Mouse (Mus musculus): ENCODE measurements around the gene Pip4k2a. TPM values are rescaled to one million over a fixed set of nuclear protein-coding genes. Genes with fewer than 3 reads are reported as not detected.

Pip4k2a gene
- total and polyA plus RNA-seq, 3 experiments = 6.6 to 52.9 (median 20.8) TPM

GRCm38 (mm10) chr2:18915372-18916041 is 82.4 kb downstream of the Pip4k2a start:
- 0 out of 2 replicates have a peak overlapping the region, but pooled peaks have one; percentile 23 for H3K4me2 ChIP-seq (ENCODE audit: insufficient read depth, low read depth, poor library complexity, severe bottlenecking)
- H3K4me1 ChIP-seq (ENCODE audit: control insufficient read depth in 1 of 2, insufficient read depth in 2 of 2) = peaks cover 13 to 98% of the 10 kb centered on the region in 2 experiments
- H3K4me3 ChIP-seq (replicated peaks in 1 of 3; ENCODE audit: low read depth in 2 of 3, low read length in 2 of 3, poor library complexity in 1 of 3) = no peak overlapping the region
- TF ChIP-seq HCFC1 (IDR thresholded peaks at IDR 0.05; ENCODE audit: low read depth, low read length) (no peak), ZNF384 (IDR thresholded peaks at IDR 0.05; ENCODE audit: low read depth, low read length) (no peak), E2F4 (IDR thresholded peaks at IDR 0.05; ENCODE audit: insufficient replicate concordance, low read depth, low read length) (no peak), PAX5 (IDR thresholded peaks at IDR 0.05; ENCODE audit: low read length) (no peak), CHD2 (IDR thresholded peaks at IDR 0.05; ENCODE audit: low read length) (no peak), JUN (IDR thresholded peaks at IDR 0.05; ENCODE audit: insufficient read depth, low read depth, low read length) (no peak)
- peaks cover 4% of the 10 kb centered on the region for H3K79me2 ChIP-seq (replicated peaks; ENCODE audit: control insufficient read depth, extremely low read depth, insufficient read depth, poor library complexity, severe bottlenecking)
- H3K9ac ChIP-seq (ENCODE audit: insufficient read depth, low read depth) = no peak overlapping the region
- H3K27ac ChIP-seq (ENCODE audit: insufficient read depth, low read depth) = no peak overlapping the region; the same call in 1 of the 2 replicates
- no peaks in the 10 kb centered on the region for H3K9me3 ChIP-seq (replicated peaks; ENCODE audit: low read length)
- H3K27me3 ChIP-seq (replicated peaks) = no peaks in the 10 kb centered on the region
- dilution Hi-C loops (cut with MboI; ENCODE audit: extremely low pct_ligation_motif_present, extremely low pct_unique_long_range_greater_than_20kb, low sequenced_read_pairs) (no loop called here), in situ Hi-C loops (cut with MboI; ENCODE audit: low pct_ligation_motif_present, low pct_unique_long_range_greater_than_20kb, low sequenced_read_pairs) (no loop called here)
- DNase-seq (ENCODE audit: extremely low read depth) = no peak
- no peaks in the 10 kb centered on the region for H3K36me3 ChIP-seq (replicated peaks in 1 of 2; ENCODE audit: control insufficient read depth in 1 of 2, insufficient read depth in 1 of 2, low read length in 1 of 2)

DNA sequence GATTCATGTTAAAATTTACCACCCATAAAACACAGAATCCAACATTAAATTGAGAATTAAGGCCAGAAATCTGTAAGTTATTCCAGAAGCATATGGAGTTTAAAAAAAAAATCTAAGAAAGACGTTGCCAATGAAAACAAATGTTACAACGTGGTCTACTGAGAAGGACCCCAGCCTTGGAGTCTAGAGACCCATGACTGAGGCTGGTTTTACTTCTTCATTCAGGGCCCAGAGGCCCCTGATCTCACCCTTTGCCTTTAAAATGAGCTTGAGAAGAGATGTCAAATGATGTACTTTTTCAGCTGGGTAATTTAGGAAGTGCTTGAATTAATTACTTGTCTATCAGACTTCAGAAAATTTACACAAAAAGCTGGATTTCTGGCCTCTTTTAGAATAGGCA is 83.2 kb downstream of the Pip4k2a start:
- TF ChIP-seq EP300 (IDR thresholded peaks at IDR 0.05; ENCODE audit: low read length) (peak; percentile 33; the same call in 1 of the 2 replicates), MAX (IDR thresholded peaks at IDR 0.05; ENCODE audit: low read length) (no peak), TBP (conservative IDR thresholded peaks at IDR 0.05; ENCODE audit: low read depth, low read length) (peak; percentile 60; the same call in 1 of the 2 replicates), BHLHE40 (IDR thresholded peaks at IDR 0.05; ENCODE audit: low read depth, low read length) (no peak)
- no peak overlapping the region for H3K4me3 ChIP-seq (replicated peaks in 1 of 3; ENCODE audit: low read depth in 2 of 3, low read length in 2 of 3, poor library complexity in 1 of 3)
- no peaks in the 10 kb centered on the region for H3K27me3 ChIP-seq (replicated peaks)
- H3K9me3 ChIP-seq (replicated peaks; ENCODE audit: low read length) = no peaks in the 10 kb centered on the region
- H3K36me3 ChIP-seq (replicated peaks in 1 of 2; ENCODE audit: control insufficient read depth in 1 of 2, insufficient read depth in 1 of 2, low read length in 1 of 2) = peaks cover 0 to 1% of the 10 kb centered on the region in 2 experiments
- in situ Hi-C loops (cut with MboI; ENCODE audit: low pct_ligation_motif_present, low pct_unique_long_range_greater_than_20kb, low sequenced_read_pairs) = no loop called here
- dilution Hi-C loops (cut with MboI; ENCODE audit: extremely low pct_ligation_motif_present, extremely low pct_unique_long_range_greater_than_20kb, low sequenced_read_pairs) = no loop called here
- H3K4me2 ChIP-seq (ENCODE audit: insufficient read depth, low read depth, poor library complexity, severe bottlenecking) = no peak overlapping the region
- peaks cover 13 to 98% of the 10 kb centered on the region in 2 experiments for H3K4me1 ChIP-seq (ENCODE audit: control insufficient read depth in 1 of 2, insufficient read depth in 2 of 2)
- no peak overlapping the region for H3K27ac ChIP-seq (ENCODE audit: insufficient read depth, low read depth)
- H3K9ac ChIP-seq (ENCODE audit: insufficient read depth, low read depth) = no peak overlapping the region
- DNase-seq (ENCODE audit: extremely low read depth) = peak; percentile 54
- H3K79me2 ChIP-seq (replicated peaks; ENCODE audit: control insufficient read depth, extremely low read depth, insufficient read depth, poor library complexity, severe bottlenecking) = peaks cover 4% of the 10 kb centered on the region

DNA sequence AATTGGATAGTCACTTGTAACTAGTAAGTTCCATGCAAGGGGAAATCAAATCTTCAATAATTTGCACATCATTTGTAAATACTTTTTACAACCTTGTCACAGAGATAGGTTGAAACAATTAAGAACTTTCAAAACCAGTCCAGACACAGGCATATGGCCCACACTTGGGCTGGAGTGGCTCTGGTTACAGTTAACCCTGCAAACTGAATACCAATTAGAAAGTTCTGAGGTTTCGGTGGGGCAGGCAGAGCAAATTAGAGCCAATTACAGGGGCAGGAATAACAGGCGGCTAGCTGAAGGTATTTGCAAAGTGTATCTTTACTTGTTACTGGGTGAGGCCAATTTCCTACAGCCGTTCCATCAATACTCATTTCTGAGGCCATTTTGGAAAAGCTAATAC is 84.3 kb downstream of the Pip4k2a start:
- dilution Hi-C loops (cut with MboI; ENCODE audit: extremely low pct_ligation_motif_present, extremely low pct_unique_long_range_greater_than_20kb, low sequenced_read_pairs) = no loop called here
- Histone ChIP-seq H3K36me3 (replicated peaks in 1 of 2; ENCODE audit: control insufficient read depth in 1 of 2, insufficient read depth in 1 of 2, low read length in 1 of 2) (peaks cover 0 to 8% of the 10 kb centered on the region in 2 experiments), H3K27ac (ENCODE audit: insufficient read depth, low read depth) (no peak overlapping the region), H3K4me2 (ENCODE audit: insufficient read depth, low read depth, poor library complexity, severe bottlenecking) (no peak overlapping the region), H3K27me3 (replicated peaks) (no peaks in the 10 kb centered on the region), H3K79me2 (replicated peaks; ENCODE audit: control insufficient read depth, extremely low read depth, insufficient read depth, poor library complexity, severe bottlenecking) (peaks cover 4% of the 10 kb centered on the region), H3K9ac (ENCODE audit: insufficient read depth, low read depth) (no peak overlapping the region), H3K9me3 (replicated peaks; ENCODE audit: low read length) (no peaks in the 10 kb centered on the region), H3K4me1 (ENCODE audit: control insufficient read depth in 1 of 2, insufficient read depth in 2 of 2) (peaks cover 13 to 97% of the 10 kb centered on the region in 2 experiments), H3K4me3 (replicated peaks in 1 of 3; ENCODE audit: low read depth in 2 of 3, low read length in 2 of 3, poor library complexity in 1 of 3) (no peak overlapping the region)
- in situ Hi-C loops (cut with MboI; ENCODE audit: low pct_ligation_motif_present, low pct_unique_long_range_greater_than_20kb, low sequenced_read_pairs) = no loop called here
- TF ChIP-seq GABPA (IDR thresholded peaks at IDR 0.05; ENCODE audit: insufficient replicate concordance, low read depth, low read length) (no peak), ZNF384 (IDR thresholded peaks at IDR 0.05; ENCODE audit: low read depth, low read length) (no peak), MAX (IDR thresholded peaks at IDR 0.05; ENCODE audit: low read length) (no peak), HCFC1 (IDR thresholded peaks at IDR 0.05; ENCODE audit: low read depth, low read length) (no peak), POLR2AphosphoS2 (IDR thresholded peaks at IDR 0.05; ENCODE audit: low read depth, low read length) (no peak), JUN (IDR thresholded peaks at IDR 0.05; ENCODE audit: insufficient read depth, low read depth, low read length) (no peak), ZC3H11A (IDR thresholded peaks at IDR 0.05; ENCODE audit: low read depth, low read length) (no peak), EP300 (IDR thresholded peaks at IDR 0.05; ENCODE audit: low read length) (no peak), USF2 (conservative IDR thresholded peaks at IDR 0.05; ENCODE audit: low read depth, low read length) (no peak)
- DNase-seq (ENCODE audit: extremely low read depth) = no peak

All from CH12.LX (cell line).